Mouse (Mus musculus): ENCODE data around the gene Actc1. TPM values are rescaled to one million over a fixed set of nuclear protein-coding genes. Genes with fewer than 3 reads are reported as not detected.

Gene Actc1
- polyA plus RNA-seq, 1 experiment from 2014 or later = 11,395 TPM

GRCm38 (mm10) chr2:114087271-114087670 lies 33.9 kb upstream of the Actc1 start:
- Histone ChIP-seq H3K4me2 (no peak overlapping the region), H3K27ac (replicated peaks) (no peak overlapping the region), H3K4me1 (no peaks in the 10 kb centered on the region), H3K9ac (no peak overlapping the region), H3K4me3 (no peak overlapping the region), H3K27me3 (replicated peaks) (no peaks in the 10 kb centered on the region), H3K36me3 (no peaks in the 10 kb centered on the region), H3K9me3 (no peaks in the 10 kb centered on the region)
- ATAC-seq (ENCODE audit: extremely low read depth, insufficient number of reproducible peaks, low FRiP score, low TSS enrichment) = no peak; the same call in 1 of the 2 replicates
- WGBS = 60% methylated on average over 1 of the region's 1 CpGs

GRCm38 (mm10) chr2:114071876-114072275 lies 18.5 kb upstream of the Actc1 start:
- H3K9me3 ChIP-seq = no peaks in the 10 kb centered on the region
- no peak for ATAC-seq (ENCODE audit: extremely low read depth, insufficient number of reproducible peaks, low FRiP score, low TSS enrichment)
- no peak overlapping the region for H3K4me3 ChIP-seq
- WGBS = 36% methylated on average over 2 of the region's 2 CpGs
- no peaks in the 10 kb centered on the region for H3K36me3 ChIP-seq
- H3K27me3 ChIP-seq (replicated peaks) = no peaks in the 10 kb centered on the region
- H3K27ac ChIP-seq (replicated peaks) = peak overlapping the region; percentile 53
- H3K4me2 ChIP-seq = no peak overlapping the region
- peaks cover 12% of the 10 kb centered on the region for H3K4me1 ChIP-seq
- H3K9ac ChIP-seq = no peak overlapping the region

GRCm38 (mm10) chr2:114066226-114066625 lies 12.9 kb upstream of the Actc1 start:
- no peak for ATAC-seq (ENCODE audit: extremely low read depth, insufficient number of reproducible peaks, low FRiP score, low TSS enrichment)

GRCm38 (mm10) chr2:114064004-114064403 lies 10.7 kb upstream of the Actc1 start:
- 54% methylated on average over 2 of the region's 2 CpGs for WGBS

More at GRCm38 (mm10) chr2:114066226-114066625, 12.9 kb upstream of the Actc1 start:
- WGBS = 66% methylated on average over 3 of the region's 3 CpGs
- no peak overlapping the region for H3K27ac ChIP-seq (replicated peaks)
- H3K9ac ChIP-seq = no peak overlapping the region
- H3K4me2 ChIP-seq = no peak overlapping the region
- H3K9me3 ChIP-seq = no peaks in the 10 kb centered on the region
- H3K4me3 ChIP-seq = no peak overlapping the region
- no peaks in the 10 kb centered on the region for H3K27me3 ChIP-seq (replicated peaks)
- peaks cover 9% of the 10 kb centered on the region; the same call in 1 of the 2 replicates for H3K4me1 ChIP-seq
- H3K36me3 ChIP-seq = no peaks in the 10 kb centered on the region

GRCm38 (mm10) chr2:114060071-114060591 lies 6.8 kb upstream of the Actc1 start:
- peak overlapping the region; percentile 53 for H3K27ac ChIP-seq (replicated peaks)
- H3K4me1 ChIP-seq = peaks cover 39% of the 10 kb centered on the region
- ATAC-seq (ENCODE audit: extremely low read depth, insufficient number of reproducible peaks, low FRiP score, low TSS enrichment) = no peak
- WGBS = 41% methylated on average over 6 of the region's 6 CpGs
- H3K4me2 ChIP-seq = no peak overlapping the region
- no peak overlapping the region for H3K9ac ChIP-seq
- no peak overlapping the region for H3K4me3 ChIP-seq
- H3K36me3 ChIP-seq = no peaks in the 10 kb centered on the region
- H3K27me3 ChIP-seq (replicated peaks) = no peaks in the 10 kb centered on the region
- no peaks in the 10 kb centered on the region for H3K9me3 ChIP-seq

More at GRCm38 (mm10) chr2:114064004-114064403, 10.7 kb upstream of the Actc1 start:
- no peaks in the 10 kb centered on the region for H3K36me3 ChIP-seq
- H3K27ac ChIP-seq (replicated peaks) = no peak overlapping the region
- H3K4me1 ChIP-seq = peaks cover 18% of the 10 kb centered on the region
- H3K4me3 ChIP-seq = no peak overlapping the region
- no peak overlapping the region for H3K9ac ChIP-seq
- no peaks in the 10 kb centered on the region for H3K9me3 ChIP-seq
- H3K27me3 ChIP-seq (replicated peaks) = no peaks in the 10 kb centered on the region
- no peak overlapping the region for H3K4me2 ChIP-seq
- no peak for ATAC-seq (ENCODE audit: extremely low read depth, insufficient number of reproducible peaks, low FRiP score, low TSS enrichment)

- 40% methylated on average over 1 of the region's 1 CpGs for WGBS
- Histone ChIP-seq H3K27ac (replicated peaks) (no peak overlapping the region; the same call in 1 of the 2 replicates), H3K4me2 (no peak overlapping the region), H3K9ac (no peak overlapping the region), H3K27me3 (replicated peaks) (no peaks in the 10 kb centered on the region), H3K4me3 (no peak overlapping the region), H3K4me1 (peaks cover 44% of the 10 kb centered on the region), H3K36me3 (no peaks in the 10 kb centered on the region), H3K9me3 (no peaks in the 10 kb centered on the region)
- no peak for ATAC-seq (ENCODE audit: extremely low read depth, insufficient number of reproducible peaks, low FRiP score, low TSS enrichment)
Observed at GRCm38 (mm10) chr2:114059608-114060007, 6.3 kb upstream of the Actc1 start.

GRCm38 (mm10) chr2:114058226-114058796 lies 5.0 kb upstream of the Actc1 start:
- Histone ChIP-seq H3K27ac (replicated peaks) (peak overlapping the region; percentile 95), H3K36me3 (no peaks in the 10 kb centered on the region), H3K4me3 (peak overlapping the region; percentile 26; the same call in 1 of the 2 replicates), H3K9ac (peak overlapping the region; percentile 75), H3K27me3 (replicated peaks) (no peaks in the 10 kb centered on the region), H3K4me2 (peak overlapping the region; percentile 61), H3K4me1 (peaks cover 50% of the 10 kb centered on the region), H3K9me3 (no peaks in the 10 kb centered on the region)
- WGBS = 51% methylated on average over 10 of the region's 10 CpGs
- ATAC-seq (ENCODE audit: extremely low read depth, insufficient number of reproducible peaks, low FRiP score, low TSS enrichment) = no peak

- peak overlapping the region; percentile 75 for H3K9ac ChIP-seq
- no peaks in the 10 kb centered on the region for H3K9me3 ChIP-seq
- peak; percentile 37 for ATAC-seq (ENCODE audit: extremely low read depth, insufficient number of reproducible peaks, low FRiP score, low TSS enrichment)
- peak overlapping the region; percentile 26 for H3K4me3 ChIP-seq
- no peaks in the 10 kb centered on the region for H3K27me3 ChIP-seq (replicated peaks)
- H3K27ac ChIP-seq (replicated peaks) = peak overlapping the region; percentile 95
- H3K36me3 ChIP-seq = no peaks in the 10 kb centered on the region
- H3K4me2 ChIP-seq = peak overlapping the region; percentile 61
- H3K4me1 ChIP-seq = peaks cover 53% of the 10 kb centered on the region
- 7% methylated on average over 10 of the region's 10 CpGs for WGBS
Observed at GRCm38 (mm10) chr2:114057303-114057853, 4.0 kb upstream of the Actc1 start.

GRCm38 (mm10) chr2:114054129-114054528 lies 781 bp upstream of the Actc1 start:
- Histone ChIP-seq H3K4me2 (peak overlapping the region; percentile 67), H3K27ac (replicated peaks) (peak overlapping the region; percentile 97), H3K4me3 (peak overlapping the region; percentile 63), H3K27me3 (replicated peaks) (no peaks in the 10 kb centered on the region), H3K36me3 (peaks cover 15% of the 10 kb centered on the region), H3K9me3 (no peaks in the 10 kb centered on the region), H3K4me1 (peaks cover 41% of the 10 kb centered on the region), H3K9ac (peak overlapping the region; percentile 91)
- whole genome bisulfite sequencing = 26% methylated on average over 4 of the region's 4 CpGs
- peak; percentile 42; the same call in 1 of the 2 replicates for ATAC-seq (ENCODE audit: extremely low read depth, insufficient number of reproducible peaks, low FRiP score, low TSS enrichment)

GRCm38 (mm10) chr2:114051871-114052241 lies 1.5 kb downstream of the Actc1 start:
- peak overlapping the region; percentile 63 for H3K4me3 ChIP-seq
- peaks cover 25% of the 10 kb centered on the region for H3K4me1 ChIP-seq
- H3K27me3 ChIP-seq (replicated peaks) = no peaks in the 10 kb centered on the region
- H3K4me2 ChIP-seq = peak overlapping the region; percentile 67
- H3K27ac ChIP-seq (replicated peaks) = peak overlapping the region; percentile 97
- peak overlapping the region; percentile 91 for H3K9ac ChIP-seq
- peaks cover 37% of the 10 kb centered on the region for H3K36me3 ChIP-seq
- no peak for ATAC-seq (ENCODE audit: extremely low read depth, insufficient number of reproducible peaks, low FRiP score, low TSS enrichment)
- WGBS = 42% methylated on average over 14 of the region's 14 CpGs
- H3K9me3 ChIP-seq = no peaks in the 10 kb centered on the region

GRCm38 (mm10) chr2:114051111-114051870 lies 2.1 kb downstream of the Actc1 start:
- Histone ChIP-seq H3K36me3 (peaks cover 37% of the 10 kb centered on the region), H3K4me2 (peak overlapping the region; percentile 67), H3K4me3 (peak overlapping the region; percentile 63), H3K9ac (peak overlapping the region; percentile 91), H3K4me1 (peaks cover 25% of the 10 kb centered on the region), H3K9me3 (no peaks in the 10 kb centered on the region), H3K27ac (replicated peaks) (peak overlapping the region; percentile 97), H3K27me3 (replicated peaks) (no peaks in the 10 kb centered on the region)
- 47% methylated on average over 7 of the region's 7 CpGs for WGBS
- ATAC-seq (ENCODE audit: extremely low read depth, insufficient number of reproducible peaks, low FRiP score, low TSS enrichment) = no peak
